Comparison of ENCODE assay signal across 10 mouse cellular contexts in genomic region chr3:116126070-116126469, GRCm38 (mm10). TPM values are rescaled to one million over a fixed set of nuclear protein-coding genes. Genes with fewer than 3 reads are reported as not detected.
DNase-seq lines count a peak whose midpoint lies in the region; ATAC-seq and TF ChIP-seq lines count a peak whose summit lies in the region.
"Had no signal": no experiment of that assay in that cellular context is flagged by ENCODE, and none has a peak within 500 bp of the region (broad histone marks: within the 10 kb centered on the region; RNA-seq: fewer than 3 reads in every experiment).

No protein-coding gene starts in this region.

- DNase-seq in kidney, adult 2 months: no peak
- no peak for DNase-seq in embryonic facial prominence, embryonic 14.5 days (ENCODE audit: low spot score)
- DNase-seq in midbrain, embryonic 14.5 days: peak; percentile 40
- DNase-seq in layer of hippocampus, postnatal 14 days (ENCODE audit: low spot score in 2 of 2): no peak
- DNase-seq in kidney, adult 18-20 months: no peak
- DNase-seq: cerebellum, adult 11-12 months had no signal

- ATAC-seq in kidney, embryonic 15.5 days (replicated peaks; ENCODE audit: low FRiP score): no peak
- ATAC-seq in embryonic facial prominence, embryonic 14.5 days (ENCODE audit: low read depth): no peak
- ATAC-seq in hindbrain, embryonic 15.5 days (ENCODE audit: low FRiP score, low read depth): no peak
- no peak for ATAC-seq in midbrain, embryonic 14.5 days (ENCODE audit: low FRiP score, low TSS enrichment)
- no peak for ATAC-seq in megakaryocyte progenitor cell, adult 5-6 weeks (replicated peaks; ENCODE audit: poor library complexity)
- ATAC-seq: Patski had no signal

- H3K9me3 ChIP-seq in kidney, embryonic 15.5 days (replicated peaks): no peaks in the 10 kb centered on the region
- no peaks in the 10 kb centered on the region for H3K9me3 ChIP-seq in embryonic facial prominence, embryonic 14.5 days (ENCODE audit: control insufficient read depth, low read length)
- no peaks in the 10 kb centered on the region for H3K9me3 ChIP-seq in hindbrain, embryonic 15.5 days
- H3K9me3 ChIP-seq in midbrain, embryonic 14.5 days (ENCODE audit: control insufficient read depth, low read length): no peaks in the 10 kb centered on the region

- H3K4me3 ChIP-seq in kidney, embryonic 15.5 days (replicated peaks): no peak overlapping the region
- H3K4me3 ChIP-seq in kidney, adult 2 months (ENCODE audit: insufficient read depth, low read depth, low read length): no peak overlapping the region
- H3K4me3 ChIP-seq in embryonic facial prominence, embryonic 14.5 days (ENCODE audit: low read depth, low read length): peak overlapping the region; percentile 44; the same call in 1 of the 2 replicates
- H3K4me3 ChIP-seq in hindbrain, embryonic 15.5 days: 0 out of 2 replicates have a peak overlapping the region, but pooled peaks have one; percentile 7
- H3K4me3 ChIP-seq in midbrain, embryonic 14.5 days (replicated peaks; ENCODE audit: low read depth, low read length): no peak overlapping the region

- H3K27me3 ChIP-seq in kidney, embryonic 15.5 days: no peaks in the 10 kb centered on the region
- H3K27me3 ChIP-seq in kidney, adult 2 months (replicated peaks; ENCODE audit: control insufficient read depth, insufficient read depth, low read length): no peaks in the 10 kb centered on the region
- no peaks in the 10 kb centered on the region for H3K27me3 ChIP-seq in embryonic facial prominence, embryonic 14.5 days (replicated peaks; ENCODE audit: control insufficient read depth, insufficient read depth, low read length)
- no peaks in the 10 kb centered on the region for H3K27me3 ChIP-seq in hindbrain, embryonic 15.5 days
- no peaks in the 10 kb centered on the region for H3K27me3 ChIP-seq in midbrain, embryonic 14.5 days (ENCODE audit: control insufficient read depth, insufficient read depth, low read length)
- H3K27me3 ChIP-seq: Patski had no signal

- WGBS in kidney, embryonic 15.5 days: 39% methylated on average over 4 of the region's 4 CpGs
- 53% methylated on average over 4 of the region's 4 CpGs for WGBS in kidney, adult 2 months
- 26% methylated on average over 4 of the region's 4 CpGs for WGBS in embryonic facial prominence, embryonic 14.5 days
- WGBS in hindbrain, embryonic 15.5 days: 22% methylated on average over 4 of the region's 4 CpGs
- 6% methylated on average over 4 of the region's 4 CpGs for WGBS in midbrain, embryonic 14.5 days

- peak overlapping the region; percentile 41 for H3K4me2 ChIP-seq in kidney, embryonic 15.5 days
- H3K4me2 ChIP-seq in embryonic facial prominence, embryonic 14.5 days (ENCODE audit: low read depth, low read length): peak overlapping the region; percentile 66
- peak overlapping the region; percentile 46 for H3K4me2 ChIP-seq in hindbrain, embryonic 15.5 days
- H3K4me2 ChIP-seq in midbrain, embryonic 14.5 days (ENCODE audit: low read length): peak overlapping the region; percentile 43

- 0 out of 2 replicates have a peak, but pooled peaks cover 5% of the 10 kb centered on the region for H3K36me3 ChIP-seq in kidney, embryonic 15.5 days
- H3K36me3 ChIP-seq in kidney, adult 2 months (ENCODE audit: control insufficient read depth, insufficient read depth, low read length): no peaks in the 10 kb centered on the region
- H3K36me3 ChIP-seq in embryonic facial prominence, embryonic 14.5 days (ENCODE audit: control insufficient read depth, insufficient read depth, low read length): peaks cover 8% of the 10 kb centered on the region; the same call in 1 of the 2 replicates
- H3K36me3 ChIP-seq in hindbrain, embryonic 15.5 days: no peaks in the 10 kb centered on the region
- H3K36me3 ChIP-seq in midbrain, embryonic 14.5 days (ENCODE audit: control insufficient read depth, insufficient read depth, low read length): no peaks in the 10 kb centered on the region

- H3K4me1 ChIP-seq in kidney, embryonic 15.5 days: peaks cover 19% of the 10 kb centered on the region
- H3K4me1 ChIP-seq in kidney, adult 2 months (ENCODE audit: control insufficient read depth, insufficient read depth, low read length): no peaks in the 10 kb centered on the region
- peaks cover 14% of the 10 kb centered on the region for H3K4me1 ChIP-seq in embryonic facial prominence, embryonic 14.5 days (ENCODE audit: control insufficient read depth, insufficient read depth, low read length)
- H3K4me1 ChIP-seq in hindbrain, embryonic 15.5 days (replicated peaks): 0 out of 2 replicates have a peak, but pooled peaks cover 8% of the 10 kb centered on the region
- H3K4me1 ChIP-seq in midbrain, embryonic 14.5 days (ENCODE audit: control insufficient read depth, insufficient read depth, low read length): 0 out of 2 replicates have a peak, but pooled peaks cover 3% of the 10 kb centered on the region

- H3K9ac ChIP-seq in kidney, embryonic 15.5 days: no peak overlapping the region
- H3K9ac ChIP-seq in embryonic facial prominence, embryonic 14.5 days (ENCODE audit: low read depth, low read length): no peak overlapping the region
- H3K9ac ChIP-seq in hindbrain, embryonic 15.5 days: no peak overlapping the region
- no peak overlapping the region for H3K9ac ChIP-seq in midbrain, embryonic 14.5 days (replicated peaks; ENCODE audit: low read length)

- TF ChIP-seq POLR2A in kidney, adult 2 months (IDR thresholded peaks at IDR 0.05; ENCODE audit: low read depth, low read length): no peak

- no peak for TF ChIP-seq CTCF in kidney, adult 2 months (conservative IDR thresholded peaks at IDR 0.05; ENCODE audit: insufficient read depth, insufficient read length, low read depth, low read length)

- H3K27ac ChIP-seq in kidney, embryonic 15.5 days: no peak overlapping the region
- no peak overlapping the region for H3K27ac ChIP-seq in kidney, adult 2 months (ENCODE audit: insufficient read depth, low read depth, low read length)
- peak overlapping the region; percentile 63; the same call in 1 of the 2 replicates for H3K27ac ChIP-seq in embryonic facial prominence, embryonic 14.5 days (replicated peaks; ENCODE audit: low read depth, low read length)
- H3K27ac ChIP-seq in hindbrain, embryonic 15.5 days (replicated peaks): no peak overlapping the region
- no peak overlapping the region for H3K27ac ChIP-seq in midbrain, embryonic 14.5 days (replicated peaks; ENCODE audit: low read depth, low read length)

RNA-seq across cellular contexts. Expression of gene Vcam1, which starts 3.4 kb away (rescaled TPM):
- 41.7 and 42.2 TPM in 2 replicates for polyA plus RNA-seq in kidney, embryonic 15.5 days (2015; fragmentation: Nextera tagmentation; extraction: Ambion mirVana)
- 4.2 and 7.5 TPM in 2 replicates for polyA plus RNA-seq in kidney, adult 2 months (2012; rRNA removed)
- 64.7 and 75.6 TPM in 2 replicates for polyA plus RNA-seq in embryonic facial prominence, embryonic 14.5 days (2014; fragmentation: Nextera tagmentation; extraction: Ambion mirVana)
- polyA plus RNA-seq in hindbrain, embryonic 15.5 days (2015; fragmentation: Nextera tagmentation; extraction: Ambion mirVana): 36.2 TPM in 2 replicates
- 30.1 and 43.6 TPM in 2 replicates for polyA plus RNA-seq in midbrain, embryonic 14.5 days (2014; fragmentation: Nextera tagmentation; extraction: Ambion mirVana)
- total RNA-seq in layer of hippocampus, postnatal 14 days (2021): 10 to 100 TPM; 35.1 to 40.3 TPM
- total RNA-seq in megakaryocyte progenitor cell, adult 5-6 weeks (2015): 28.2 and 42.0 TPM in 2 replicates
- total RNA-seq in megakaryocyte progenitor cell, adult 5-6 weeks (2017): 22.9 and 32.7 TPM in 2 replicates

Comparison
In these comparisons a context has a peak if more than half of its experiments do, and no peak if none do; other contexts are left out.
1. H3K4me3 ChIP-seq: peak in embryonic facial prominence, embryonic 14.5 days (single experiment) and hindbrain, embryonic 15.5 days (single experiment); none in kidney, embryonic 15.5 days (single experiment), kidney, adult 2 months (single experiment) and midbrain, embryonic 14.5 days (single experiment).
2. Peak in every context shown above with its lines, with median percentiles within 50 percentile points of each other: H3K4me2 ChIP-seq.